Mouse (Mus musculus): ENCODE measurements around the gene Ajm1.

DNA sequence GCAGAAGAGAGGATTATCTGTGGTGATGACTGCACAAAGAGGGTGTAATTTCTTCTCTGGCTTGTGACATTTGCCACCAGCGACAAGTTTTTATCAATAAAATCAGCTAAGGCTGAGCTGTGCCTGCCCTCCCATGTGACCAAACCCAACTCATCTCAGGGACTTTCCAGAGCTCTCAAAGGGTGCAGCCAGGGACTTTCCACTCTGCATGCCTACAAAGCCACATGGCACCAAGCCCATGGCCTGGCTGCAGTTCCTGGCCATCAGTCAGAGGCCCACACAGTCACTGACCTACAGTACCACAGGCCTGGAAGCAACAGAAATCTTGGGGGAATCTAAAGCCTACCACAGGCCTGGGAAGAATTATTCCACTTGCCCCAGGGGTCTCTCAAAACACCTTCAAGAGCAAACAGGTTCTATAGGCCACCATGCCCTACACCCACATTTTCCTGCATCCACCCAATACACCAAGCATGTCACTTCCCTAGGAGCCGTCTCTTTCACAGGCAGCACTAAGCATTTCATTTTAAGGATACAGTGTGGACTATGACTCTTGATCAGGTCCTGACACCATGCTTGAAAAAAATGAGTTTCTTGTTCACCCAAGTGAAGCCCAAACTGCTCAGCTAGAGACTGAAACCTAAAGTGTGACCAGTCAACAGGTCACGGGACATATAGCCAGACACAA is 47.2 kb downstream of the Ajm1 start:
- no peak for TF ChIP-seq CTCF (IDR thresholded peaks at IDR 0.05; ENCODE audit: borderline replicate concordance, insufficient read depth, low read depth, low read length)
- TF ChIP-seq POLR2A (IDR thresholded peaks at IDR 0.05; ENCODE audit: borderline replicate concordance, insufficient read depth, low read length), result no peak

Data from cerebellum, adult 2 months (tissue).